Mouse (Mus musculus): ENCODE data around the gene Azin2.

Gene Azin2

GRCm38 (mm10) chr4:128897911-128898421, 64.3 kb downstream of the Azin2 start:
- no peak for DNase-seq (ENCODE audit: low read depth, low spot score)

DNA sequence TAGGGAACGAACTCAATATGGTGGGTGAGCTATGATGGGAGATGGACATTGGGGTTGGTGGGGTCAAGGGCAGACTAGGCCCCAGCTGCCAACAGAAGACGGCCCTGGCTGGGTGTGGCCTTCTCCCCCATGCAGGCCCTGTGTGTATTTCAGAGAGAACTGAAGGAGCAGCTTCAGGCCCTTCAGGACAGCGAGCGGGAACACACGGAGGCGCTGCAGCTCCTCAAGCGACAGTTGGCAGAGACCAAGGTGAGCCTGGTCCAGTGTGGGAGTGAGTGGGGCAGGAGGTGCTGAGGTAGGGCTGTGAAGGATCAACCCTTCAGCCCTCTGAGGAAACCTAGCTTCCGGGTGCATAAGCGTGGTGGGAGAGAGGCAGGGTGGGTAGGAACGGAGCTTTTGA, 65.6 kb downstream of the Azin2 start:
- no peak for DNase-seq (ENCODE audit: low read depth, low spot score)

- DNase-seq (ENCODE audit: low read depth, low spot score), result no peak
Measured at GRCm38 (mm10) chr4:128895841-128896240, 66.4 kb downstream of the Azin2 start.

- DNase-seq (ENCODE audit: low read depth, low spot score), result no peak
Measured at GRCm38 (mm10) chr4:128894112-128894511, 68.1 kb downstream of the Azin2 start.

GRCm38 (mm10) chr4:128892188-128892587, 70.1 kb downstream of the Azin2 start:
- no peak for DNase-seq (ENCODE audit: low read depth, low spot score)

DNA sequence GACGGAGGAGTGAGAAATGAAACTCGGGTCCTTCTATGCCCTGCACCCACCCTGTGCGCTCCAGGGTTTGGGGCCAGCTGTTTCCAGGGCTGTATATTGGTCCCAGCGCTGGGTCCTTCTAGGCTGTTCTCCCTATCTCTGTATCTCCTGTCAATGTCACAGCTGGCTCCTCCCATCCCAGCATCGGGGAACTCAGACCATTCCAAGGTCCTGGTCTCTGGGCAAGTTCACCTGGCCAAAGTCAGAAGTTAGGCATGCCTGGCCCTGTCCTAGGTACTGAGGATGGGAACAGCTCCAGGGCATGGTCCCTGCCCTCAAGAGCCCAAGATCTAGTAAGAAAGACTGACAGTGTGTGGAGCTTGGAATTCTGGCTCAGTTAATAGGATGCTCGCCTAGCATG, 70.5 kb downstream of the Azin2 start:
- DNase-seq (ENCODE audit: low read depth, low spot score), result no peak

GRCm38 (mm10) chr4:128891157-128891556, 71.1 kb downstream of the Azin2 start:
- no peak for DNase-seq (ENCODE audit: low read depth, low spot score)

GRCm38 (mm10) chr4:128889752-128890630, 72.3 kb downstream of the Azin2 start:
- no peak for DNase-seq (ENCODE audit: low read depth, low spot score)

GRCm38 (mm10) chr4:128888436-128888990, 73.7 kb downstream of the Azin2 start:
- DNase-seq (ENCODE audit: low read depth, low spot score), result no peak

GRCm38 (mm10) chr4:128887641-128888091, 74.6 kb downstream of the Azin2 start:
- DNase-seq (ENCODE audit: low read depth, low spot score), result no peak

DNA sequence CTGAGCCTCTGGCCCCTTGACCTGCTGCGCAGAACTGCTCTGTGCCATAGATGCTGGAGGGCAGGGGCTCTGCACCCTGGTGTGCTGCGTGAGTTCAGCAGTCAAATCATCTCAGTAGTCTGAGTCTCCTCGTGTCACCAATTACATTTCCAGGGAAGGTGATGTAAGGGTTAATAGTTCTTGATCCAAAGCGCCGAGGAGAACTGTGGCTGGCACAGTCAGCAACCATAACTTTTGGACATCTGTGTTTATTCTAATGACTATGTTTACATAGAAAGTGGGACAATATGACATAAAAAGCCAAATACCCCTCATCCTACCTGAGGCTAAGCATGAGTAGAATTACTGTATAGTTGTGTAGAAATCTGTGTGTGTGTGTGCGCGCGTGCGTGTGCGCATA, 75.2 kb downstream of the Azin2 start:
- no peak for DNase-seq (ENCODE audit: low read depth, low spot score)

- DNase-seq (ENCODE audit: low read depth, low spot score), result no peak
Measured at GRCm38 (mm10) chr4:128886571-128886970, 75.7 kb downstream of the Azin2 start.

DNA sequence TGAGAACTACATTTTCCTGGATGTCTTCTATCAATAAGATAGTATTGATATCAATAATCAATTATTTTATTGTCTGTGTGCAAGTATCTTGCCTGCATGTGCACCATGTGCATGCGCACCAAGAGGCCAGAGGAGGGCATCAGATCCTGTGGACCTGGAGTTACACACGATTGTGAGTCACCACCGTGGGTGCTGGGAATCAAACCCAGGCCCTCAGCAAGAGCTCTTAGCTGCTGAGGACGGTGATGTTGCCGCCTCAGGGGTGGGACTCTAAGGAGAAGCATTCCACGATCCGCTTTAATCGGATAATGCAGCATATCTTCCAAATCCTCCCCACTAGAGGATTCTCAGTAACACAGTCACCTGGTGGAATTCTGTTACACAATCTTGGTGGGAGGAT, 76.7 kb downstream of the Azin2 start:
- DNase-seq (ENCODE audit: low read depth, low spot score), result no peak

- DNase-seq (ENCODE audit: low read depth, low spot score), result no peak
Measured at GRCm38 (mm10) chr4:128884711-128885095, 77.5 kb downstream of the Azin2 start.

DNA sequence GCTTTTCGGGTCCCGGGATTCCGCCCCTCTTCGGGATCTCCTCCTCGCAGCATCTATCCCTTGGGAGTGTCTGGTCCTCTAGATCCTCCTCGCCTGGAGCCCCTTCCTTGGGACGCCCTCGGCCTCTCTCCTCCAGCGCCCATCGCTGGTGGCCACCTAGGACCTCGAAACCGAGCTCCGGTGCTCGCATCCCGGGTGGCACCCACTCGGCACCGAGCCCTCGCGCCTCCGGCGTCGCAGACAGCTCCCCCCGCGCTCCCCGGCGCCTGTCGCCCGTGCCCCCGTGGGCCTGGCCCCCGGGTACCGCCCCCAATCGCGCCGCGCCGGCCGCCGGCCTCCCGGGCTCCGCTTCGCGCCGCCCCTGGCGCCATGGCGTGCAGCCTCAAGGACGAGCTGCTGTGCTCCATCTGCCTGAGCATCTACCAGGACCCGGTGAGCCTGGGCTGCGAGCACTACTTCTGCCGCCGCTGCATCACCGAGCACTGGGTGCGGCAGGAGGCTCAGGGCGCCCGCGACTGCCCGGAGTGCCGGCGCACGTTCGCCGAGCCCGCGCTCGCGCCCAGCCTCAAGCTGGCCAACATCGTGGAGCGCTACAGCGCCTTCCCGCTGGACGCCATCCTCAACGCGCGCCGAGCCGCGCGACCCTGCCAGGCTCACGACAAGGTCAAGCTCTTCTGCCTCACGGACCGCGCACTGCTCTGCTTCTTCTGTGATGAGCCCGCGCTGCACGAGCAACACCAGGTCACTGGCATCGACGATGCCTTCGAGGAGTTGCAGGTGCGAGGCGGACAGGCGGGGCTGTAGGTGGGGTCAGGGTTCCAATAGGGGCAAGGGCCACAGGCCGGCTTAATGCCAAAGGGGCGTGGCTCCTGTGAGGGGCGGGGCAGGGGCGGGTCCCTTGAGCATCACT, 78.2 kb downstream of the Azin2 start:
- DNase-seq (ENCODE audit: low read depth, low spot score), result no peak

DNA sequence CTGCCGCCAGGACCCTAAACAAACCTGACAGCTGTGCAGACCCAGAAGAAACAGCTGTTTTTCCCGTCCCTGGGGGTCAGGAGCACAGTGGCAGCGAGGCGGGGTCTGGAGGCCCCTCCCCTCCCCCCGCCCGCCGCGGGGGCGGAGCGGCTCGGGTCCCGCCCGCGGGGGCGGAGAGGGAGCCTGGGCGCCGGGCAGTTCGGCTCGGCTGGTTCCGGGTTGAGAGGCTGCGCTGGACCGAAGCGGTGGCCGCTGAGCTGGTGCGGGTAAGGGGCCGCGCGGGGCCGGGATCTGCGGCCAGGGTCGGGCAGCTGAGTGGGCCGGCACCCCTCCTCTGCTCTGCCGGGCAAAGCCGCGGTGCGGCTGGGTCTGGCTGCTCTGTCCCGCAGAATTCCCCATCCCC, 78.9 kb downstream of the Azin2 start, which contains the start of gene Trim62:
Gene Trim62 (plus strand): TSS at position 202 of the 403 bp plus-strand sequence.
- DNase-seq (ENCODE audit: low read depth, low spot score), result no peak
